Mouse (Mus musculus): ENCODE results near the gene Gm2696.
"Not testable (repeated sequence)": the region's sequence is repeated elsewhere in the genome, so short reads cannot be mapped to it uniquely, and the experiment has no call there.

Gm2696 gene

DNA sequence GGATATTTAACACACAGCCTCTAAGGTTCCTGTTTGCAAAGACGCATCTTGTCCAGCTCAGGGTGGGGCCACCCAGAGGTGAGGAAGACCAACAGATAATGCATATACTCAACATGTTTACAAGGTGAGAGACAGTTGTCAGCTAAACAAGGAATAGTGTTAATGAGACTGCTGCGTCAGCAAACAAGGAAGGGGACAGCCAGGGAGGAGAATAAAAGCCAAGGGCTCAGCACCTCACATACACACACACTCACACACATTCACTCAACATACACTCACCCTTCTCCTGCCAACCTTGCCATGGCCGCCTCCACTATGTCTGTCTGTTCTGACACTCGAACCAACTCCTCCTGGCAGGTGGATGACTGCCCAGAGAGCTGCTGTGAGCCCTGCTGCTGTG, at the start of gene Gm2696:
TSS of gene Gm2696 (plus strand) at position 301 of the 400 bp plus-strand sequence.
- DNase-seq (ENCODE audit: extremely low spot score, low read depth, low spot score) = no peak

DNA sequence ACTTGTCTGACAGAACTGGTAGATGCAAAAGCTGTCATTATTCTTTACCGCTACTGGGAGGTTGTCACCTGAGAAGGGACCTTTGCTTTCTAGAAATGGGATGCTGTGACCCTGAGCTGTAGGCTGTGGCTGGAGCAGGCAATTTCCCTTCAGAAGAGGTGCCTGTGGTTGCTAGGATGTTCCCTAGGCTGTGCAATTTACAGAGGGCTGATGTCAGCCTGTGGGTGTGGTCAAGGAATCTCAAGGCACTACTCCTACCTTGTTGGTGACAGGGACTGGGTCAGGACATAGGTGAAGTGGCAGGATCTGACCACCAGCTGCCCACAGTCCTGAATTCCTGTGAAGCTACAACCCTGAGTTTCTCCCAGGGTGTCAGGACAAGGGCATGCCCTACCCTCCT, 44.8 kb upstream of the Gm2696 start:
- no peak for DNase-seq (ENCODE audit: extremely low spot score, low read depth, low spot score)

DNA sequence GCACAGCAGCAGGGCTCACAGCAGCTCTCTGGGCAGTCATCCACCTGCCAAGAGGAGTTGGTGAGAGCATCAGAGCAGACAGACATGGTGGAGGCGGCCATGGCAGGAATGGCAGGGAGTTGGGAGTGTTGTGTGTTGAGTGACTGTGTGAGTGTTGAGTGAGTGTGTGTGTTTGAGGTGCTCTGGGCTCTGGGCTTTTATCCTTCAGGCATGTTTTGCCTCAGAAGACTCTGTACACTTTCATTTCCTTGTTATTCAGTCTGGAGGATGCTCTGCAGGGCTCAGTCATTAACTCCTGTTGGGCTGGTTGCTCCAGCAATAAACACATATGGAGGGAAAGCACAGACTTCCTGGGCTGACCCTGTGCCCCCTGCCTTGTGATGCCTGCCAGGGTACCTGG, 43.3 kb upstream of the Gm2696 start, which contains the start of gene Gm3238:
TSS of gene Gm3238 (minus strand) at position 101 of the 400 bp plus-strand sequence.
- not testable (repeated sequence) for DNase-seq (ENCODE audit: extremely low spot score, low read depth, low spot score)

DNA sequence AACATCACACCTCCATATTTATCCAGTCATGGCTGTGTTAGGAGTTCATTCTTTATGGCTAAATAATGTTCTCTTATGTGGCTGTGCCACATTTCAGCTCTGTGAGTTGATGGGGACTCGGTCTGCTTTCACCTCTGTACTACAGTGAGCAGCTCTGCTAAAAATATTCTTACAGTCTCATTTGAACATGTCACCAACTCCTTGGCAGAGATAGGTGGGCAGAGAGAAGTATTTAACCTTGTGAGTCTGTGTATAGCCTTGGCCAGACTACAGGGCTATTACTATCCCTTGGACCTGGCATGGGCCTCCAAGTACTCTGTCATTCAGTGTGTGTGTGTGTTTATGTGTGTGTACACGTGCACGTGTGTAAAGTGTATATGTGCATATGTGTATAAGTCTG, 42.3 kb upstream of the Gm2696 start:
- DNase-seq (ENCODE audit: extremely low spot score, low read depth, low spot score) = not testable (repeated sequence)

DNA sequence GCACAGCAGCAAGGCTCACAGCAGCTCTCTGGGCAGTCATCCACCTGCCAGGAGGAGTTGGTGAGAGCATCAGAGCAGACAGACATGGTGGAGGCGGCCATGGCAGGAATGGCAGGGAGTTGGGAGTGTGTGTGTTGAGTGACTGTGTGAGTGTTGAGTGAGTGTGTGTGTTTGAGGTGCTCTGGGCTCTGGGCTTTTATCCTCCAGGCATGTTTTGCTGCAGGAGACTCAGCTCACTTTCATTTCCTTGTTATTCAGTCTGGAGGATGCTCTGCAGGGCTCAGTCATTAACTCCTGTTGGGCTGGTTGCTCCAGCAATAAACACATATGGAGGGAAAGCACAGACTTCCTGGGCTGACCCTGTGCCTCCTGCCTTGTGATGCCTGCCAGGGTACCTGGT, 37.6 kb upstream of the Gm2696 start, which contains the start of gene Gm7138:
TSS of gene Gm7138 (minus strand) at position 101 of the 400 bp plus-strand sequence.
- not testable (repeated sequence) for DNase-seq (ENCODE audit: extremely low spot score, low read depth, low spot score)

DNA sequence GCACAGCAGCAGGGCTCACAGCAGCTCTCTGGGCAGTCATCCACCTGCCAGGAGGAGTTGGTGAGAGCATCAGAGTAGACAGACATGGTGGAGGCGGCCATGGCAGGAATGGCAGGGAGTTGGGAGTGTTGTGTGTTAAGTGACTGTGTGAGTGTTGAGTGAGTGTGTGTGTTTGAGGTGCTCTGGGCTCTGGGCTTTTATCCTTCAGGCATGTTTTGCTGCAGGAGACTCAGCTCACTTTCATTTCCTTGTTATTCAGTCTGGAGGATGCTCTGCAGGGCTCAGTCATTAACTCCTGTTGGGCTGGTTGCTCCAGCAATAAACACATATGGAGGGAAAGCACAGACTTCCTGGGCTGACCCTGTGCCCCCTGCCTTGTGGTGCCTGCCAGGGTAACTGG, 32.0 kb upstream of the Gm2696 start, which contains the start of gene Gm3250:
TSS of gene Gm3250 (minus strand) at position 101 of the 400 bp plus-strand sequence.
- DNase-seq (ENCODE audit: extremely low spot score, low read depth, low spot score) = not testable (repeated sequence)

DNA sequence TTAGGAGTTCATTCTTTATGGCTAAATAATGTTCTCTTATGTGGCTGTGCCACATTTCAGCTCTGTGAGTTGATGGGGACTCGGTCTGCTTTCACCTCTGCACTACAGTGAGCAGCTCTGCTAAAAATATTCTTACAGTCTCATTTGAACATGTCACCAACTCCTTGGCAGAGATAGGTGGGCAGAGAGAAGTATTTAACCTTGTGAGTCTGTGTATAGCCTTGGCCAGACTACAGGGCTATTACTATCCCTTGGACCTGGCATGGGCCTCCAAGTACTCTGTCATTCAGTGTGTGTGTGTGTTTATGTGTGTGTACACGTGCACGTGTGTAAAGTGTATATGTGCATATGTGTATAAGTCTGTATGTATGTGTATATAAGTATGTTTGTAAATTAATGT, 31.1 kb upstream of the Gm2696 start:
- not testable (repeated sequence) for DNase-seq (ENCODE audit: extremely low spot score, low read depth, low spot score)

DNA sequence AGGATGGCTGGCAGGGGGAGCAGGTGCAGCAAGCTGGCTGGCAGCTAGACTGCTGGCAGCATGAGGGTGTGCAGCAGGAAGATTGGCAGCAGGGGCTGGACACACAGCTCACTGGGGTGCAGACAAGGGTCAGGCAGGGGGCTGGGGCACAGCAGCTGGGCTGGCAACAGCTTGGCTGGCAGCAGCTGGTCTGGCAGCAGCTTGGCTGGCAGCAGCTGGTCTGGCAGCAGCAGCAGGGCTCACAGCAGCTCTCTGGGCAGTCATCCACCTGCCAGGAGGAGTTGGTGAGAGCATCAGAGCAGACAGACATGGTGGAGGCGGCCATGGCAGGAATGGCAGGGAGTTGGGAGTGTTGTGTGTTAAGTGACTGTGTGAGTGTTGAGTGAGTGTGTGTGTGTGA, 26.6 kb upstream of the Gm2696 start, which contains the start of gene Gm7137:
TSS of gene Gm7137 (minus strand) at position 325 of the 400 bp plus-strand sequence.
- not testable (repeated sequence) for DNase-seq (ENCODE audit: extremely low spot score, low read depth, low spot score)

DNA sequence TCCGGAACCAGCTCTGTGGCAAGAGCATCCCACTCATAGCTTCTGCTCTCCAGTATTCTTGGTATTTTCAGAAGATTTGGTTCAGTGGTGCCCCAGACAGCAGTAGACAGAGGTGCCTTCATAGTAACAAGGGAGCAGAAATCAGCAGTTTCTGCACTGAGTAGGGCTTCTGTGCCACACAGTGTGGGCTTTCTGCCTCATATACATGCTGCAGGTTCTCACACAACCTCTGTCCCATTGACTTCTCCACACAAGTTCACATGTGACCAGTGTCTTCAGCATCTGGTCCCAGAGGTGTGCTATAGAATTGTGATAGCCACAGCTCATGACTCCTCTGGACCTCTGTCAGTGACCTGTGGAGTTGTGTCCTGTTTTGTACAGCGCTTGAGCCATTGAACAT, 25.9 kb upstream of the Gm2696 start:
- DNase-seq (ENCODE audit: extremely low spot score, low read depth, low spot score) = no peak

DNA sequence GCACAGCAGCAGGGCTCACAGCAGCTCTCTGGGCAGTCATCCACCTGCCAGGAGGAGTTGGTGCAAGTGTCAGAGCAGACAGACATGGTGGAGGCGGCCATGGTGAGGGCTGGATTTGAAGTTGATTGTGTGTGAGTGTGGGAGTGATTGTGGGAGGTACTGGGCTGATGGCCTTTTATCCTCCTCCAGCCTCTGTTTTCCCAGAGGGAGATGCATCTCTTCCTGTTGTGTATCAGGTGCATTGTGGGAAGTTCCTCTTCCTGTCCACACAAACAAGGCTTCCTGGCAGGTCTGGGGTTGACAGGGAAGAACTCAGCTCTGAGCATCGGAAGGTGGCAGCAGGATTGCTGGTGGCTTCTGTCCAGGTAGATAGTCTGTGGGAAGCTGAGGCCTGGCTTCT, 19.5 kb upstream of the Gm2696 start, which contains the start of gene Gm9639:
TSS of gene Gm9639 (minus strand) at position 101 of the 400 bp plus-strand sequence.
- DNase-seq (ENCODE audit: extremely low spot score, low read depth, low spot score) = no peak

DNA sequence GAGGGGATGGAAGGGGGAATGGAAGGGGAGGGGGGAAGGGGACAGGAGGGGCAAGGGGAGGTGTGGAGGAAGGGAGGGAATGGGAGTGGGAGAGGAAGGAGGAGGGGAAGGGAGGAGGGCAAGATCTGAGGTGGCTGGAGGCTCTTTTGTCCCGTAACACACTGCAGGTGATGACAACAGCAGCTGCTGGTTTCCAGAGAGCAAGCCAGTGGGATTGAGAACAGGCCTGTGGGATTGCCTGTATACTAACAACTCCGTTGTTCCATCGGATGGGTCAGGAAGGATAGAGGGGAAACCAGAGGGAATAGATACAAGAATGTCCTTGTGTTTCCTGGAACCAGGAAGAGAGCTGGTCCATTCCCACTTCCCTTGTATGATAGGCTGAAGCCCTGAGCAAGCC, 16.8 kb upstream of the Gm2696 start:
- no peak for DNase-seq (ENCODE audit: extremely low spot score, low read depth, low spot score)

DNA sequence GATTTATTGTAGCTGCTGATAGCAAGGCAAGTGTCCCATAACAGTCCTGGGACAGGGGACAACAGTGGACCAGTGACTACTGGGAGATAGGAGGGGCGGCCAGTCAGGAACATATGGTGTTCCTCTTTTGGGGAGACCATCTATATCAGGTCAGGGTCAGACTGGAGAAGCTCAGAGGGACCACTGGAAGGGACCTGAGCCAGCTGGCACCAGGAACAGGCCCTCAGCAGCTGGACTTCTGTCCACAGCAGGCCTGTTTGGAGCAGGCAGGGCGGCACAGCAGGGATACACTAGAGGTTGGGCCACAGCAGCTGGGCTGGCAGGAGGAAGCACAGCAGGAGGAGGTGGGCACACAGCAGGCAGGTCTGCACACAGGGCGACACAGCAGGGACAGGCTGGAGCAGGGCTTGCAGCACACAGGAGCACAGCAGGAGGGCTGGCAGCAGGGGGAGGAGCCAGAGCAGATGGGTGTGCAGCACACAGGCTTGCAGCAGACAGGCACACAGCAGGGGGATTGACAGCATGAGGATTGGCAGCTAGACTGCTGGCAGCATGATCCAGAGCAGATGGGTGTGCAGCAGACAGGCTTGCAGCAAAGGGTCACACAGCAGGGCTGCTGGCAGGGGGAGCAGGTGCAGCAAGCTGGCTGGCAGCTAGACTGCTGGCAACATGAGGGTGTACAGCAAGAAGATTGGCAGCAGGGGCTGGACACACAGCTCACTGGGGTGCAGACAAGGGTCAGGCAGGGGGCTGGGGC, 16.1 kb upstream of the Gm2696 start:
- not testable (repeated sequence) for DNase-seq (ENCODE audit: extremely low spot score, low read depth, low spot score)

DNA sequence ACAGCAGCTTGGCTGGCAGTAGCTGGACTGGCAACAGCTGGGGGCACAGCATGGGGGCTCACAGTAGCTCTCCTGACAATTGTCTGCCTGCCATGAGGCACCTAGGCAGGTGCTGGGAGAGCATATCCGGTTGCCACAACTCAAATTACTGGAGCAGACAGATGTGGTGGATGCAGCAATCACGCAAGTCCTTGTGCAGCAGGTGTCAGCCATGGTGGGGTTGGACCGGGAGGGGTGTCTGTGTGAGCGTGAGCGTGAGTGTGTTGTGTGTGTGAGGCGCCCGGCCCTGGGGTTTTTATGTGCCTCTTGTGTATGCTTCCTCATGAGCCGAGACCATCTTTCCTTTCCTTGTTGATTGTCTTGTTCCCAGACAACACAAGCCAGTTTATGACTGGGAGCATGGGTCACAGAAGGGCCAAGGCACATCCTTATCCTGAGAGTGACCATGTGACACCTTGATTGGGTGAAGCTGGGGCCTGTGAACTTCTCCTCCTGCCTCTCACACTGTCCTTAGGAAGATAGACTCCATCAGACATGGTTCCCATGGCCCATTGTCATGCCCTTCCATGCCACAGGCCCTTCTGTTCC, 15.5 kb upstream of the Gm2696 start, which contains the start of gene Gm19668:
TSS of gene Gm19668 (minus strand) at position 213 of the 588 bp plus-strand sequence.
- DNase-seq (ENCODE audit: extremely low spot score, low read depth, low spot score) = no peak

DNA sequence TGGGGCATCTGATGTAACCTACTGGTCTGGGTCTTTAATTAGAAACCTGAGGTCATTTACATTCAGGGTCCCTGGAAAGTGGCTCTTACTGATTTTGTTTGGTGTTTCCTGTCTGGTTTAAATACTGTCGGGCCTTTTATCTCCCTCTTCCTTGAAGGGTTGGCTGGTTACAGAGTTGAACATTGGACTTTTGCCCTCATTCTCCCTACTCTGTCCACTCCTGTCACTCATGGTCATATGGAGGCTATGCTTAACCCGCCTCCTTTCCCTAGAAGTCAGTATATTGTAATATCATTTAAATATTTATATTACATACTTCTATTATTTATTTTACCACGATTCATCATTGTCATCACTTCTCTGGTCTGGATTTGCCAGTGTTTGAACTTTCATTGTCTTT, 10.4 kb upstream of the Gm2696 start:
- no peak for DNase-seq (ENCODE audit: extremely low spot score, low read depth, low spot score)

DNA sequence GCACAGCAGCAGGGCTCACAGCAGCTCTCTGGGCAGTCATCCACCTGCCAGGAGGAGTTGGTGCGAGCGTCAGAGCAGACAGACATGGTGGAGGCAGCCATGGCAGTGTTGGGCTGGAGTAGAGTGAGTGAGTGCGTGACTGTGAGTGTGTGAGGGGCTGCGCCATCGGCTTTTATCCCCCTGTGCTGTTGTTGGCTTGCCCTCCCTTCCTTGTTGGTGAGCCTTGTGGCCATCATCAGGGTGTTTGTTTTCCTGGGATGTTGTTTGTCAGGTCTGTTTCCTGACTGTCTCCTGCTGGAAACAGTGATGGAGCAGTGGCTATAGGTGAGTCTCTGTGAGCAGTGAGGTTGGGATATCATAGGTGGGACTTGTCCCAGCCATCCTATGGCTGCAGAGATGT, 2.7 kb upstream of the Gm2696 start, which contains the start of gene Gm9507:
TSS of gene Gm9507 (minus strand) at position 101 of the 400 bp plus-strand sequence.
- no peak for DNase-seq (ENCODE audit: extremely low spot score, low read depth, low spot score)

DNA sequence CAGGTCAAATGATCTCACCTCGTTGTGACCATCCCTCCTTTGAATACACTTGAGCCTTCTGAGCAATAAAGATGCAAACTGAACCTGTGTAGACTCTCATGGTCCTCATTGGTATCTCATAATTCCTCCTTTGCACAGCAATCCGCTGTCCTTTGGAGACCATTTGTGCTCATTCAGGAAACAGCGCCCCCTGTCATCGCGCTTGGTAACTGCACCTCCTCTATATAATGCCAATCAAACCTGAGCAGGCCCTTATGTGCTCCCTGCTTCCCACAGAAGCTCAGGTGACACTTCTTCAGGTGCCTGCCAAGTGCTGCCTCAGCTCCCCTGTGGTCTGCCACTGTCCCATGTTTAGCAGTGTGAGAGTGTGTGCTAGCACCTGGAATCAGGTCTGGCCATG, 1.0 kb downstream of the Gm2696 start:
- no peak for DNase-seq (ENCODE audit: extremely low spot score, low read depth, low spot score)

DNA sequence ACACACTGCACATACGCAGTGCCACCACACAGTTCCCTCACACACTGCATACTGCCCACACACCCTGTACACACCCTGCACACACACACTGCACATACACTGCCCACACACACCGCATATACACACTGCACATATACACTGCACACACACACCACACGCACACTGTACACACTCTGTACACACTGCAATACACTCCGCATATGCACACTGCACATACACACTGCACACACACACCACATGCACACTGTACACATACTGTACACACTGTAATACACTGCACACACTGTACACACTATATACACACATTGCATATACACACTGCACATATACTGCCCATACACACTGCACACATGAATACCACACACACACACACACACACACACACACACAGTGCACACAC, 4.0 kb downstream of the Gm2696 start:
- DNase-seq (ENCODE audit: extremely low spot score, low read depth, low spot score) = no peak

DNA sequence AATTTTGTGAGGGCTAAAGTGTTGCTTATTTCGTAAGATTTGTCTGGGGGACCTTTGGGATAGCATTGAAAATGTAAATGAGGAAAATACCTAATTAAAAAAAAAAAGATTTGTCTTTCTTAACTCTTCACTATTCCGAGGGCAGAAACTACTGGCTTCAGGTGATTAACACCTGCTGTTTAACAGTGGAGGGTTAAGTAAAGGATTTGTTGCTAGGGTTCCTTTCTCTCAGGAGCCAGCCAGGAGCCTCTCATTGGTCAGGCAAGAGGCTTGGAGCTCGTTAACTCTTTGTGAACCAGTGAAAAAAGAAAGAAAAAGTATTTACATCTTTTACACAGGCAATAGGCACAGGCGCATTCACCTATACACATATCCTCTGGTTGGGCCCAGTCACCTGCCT, 4.7 kb downstream of the Gm2696 start:
- no peak for DNase-seq (ENCODE audit: extremely low spot score, low read depth, low spot score)

DNA sequence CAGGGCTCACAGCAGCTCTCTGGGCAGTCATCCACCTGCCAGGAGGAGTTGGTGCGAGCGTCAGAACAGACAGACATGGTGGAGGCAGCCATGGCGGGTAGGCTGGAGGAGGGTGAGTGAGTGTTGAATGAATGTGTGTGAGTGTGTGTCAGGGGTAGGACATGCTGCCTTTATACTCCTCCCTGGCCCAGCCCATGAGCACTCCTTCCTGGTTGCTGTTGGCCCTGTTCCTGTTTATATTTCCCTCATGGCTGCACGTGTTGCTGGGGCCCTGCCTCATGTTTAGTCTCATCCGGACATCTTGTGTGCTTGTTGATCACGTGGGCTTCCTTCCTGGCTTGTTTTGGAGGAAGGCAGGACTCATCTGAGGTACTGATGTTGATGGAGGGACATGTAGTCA, 12.5 kb downstream of the Gm2696 start, which contains the start of gene Krtap10-4:
TSS of gene Krtap10-4 (minus strand) at position 145 of the 400 bp plus-strand sequence.
- no peak for DNase-seq (ENCODE audit: extremely low spot score, low read depth, low spot score)

DNA sequence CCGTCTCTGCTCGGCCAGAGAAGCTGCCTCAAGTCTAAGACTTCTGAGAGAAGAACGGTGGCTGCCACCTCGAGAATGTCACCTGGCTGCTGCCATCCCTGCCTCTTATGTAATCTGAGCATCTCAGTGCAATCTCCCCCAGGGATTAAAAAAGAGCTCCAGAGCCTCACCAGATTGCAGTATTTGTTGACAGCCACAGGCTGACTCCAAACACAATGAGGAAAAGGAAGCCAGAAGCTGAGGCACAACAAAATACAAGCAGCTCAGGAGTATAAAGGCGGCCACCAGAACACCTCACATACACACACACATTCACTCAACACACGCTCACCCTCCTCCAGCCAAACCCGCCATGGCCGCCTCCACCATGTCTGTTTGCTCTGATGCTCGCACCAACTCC, 21.2 kb downstream of the Gm2696 start, which contains the start of gene Krtap10-10:
TSS of gene Krtap10-10 (plus strand) at position 301 of the 400 bp plus-strand sequence.
- DNase-seq (ENCODE audit: extremely low spot score, low read depth, low spot score) = no peak

DNA sequence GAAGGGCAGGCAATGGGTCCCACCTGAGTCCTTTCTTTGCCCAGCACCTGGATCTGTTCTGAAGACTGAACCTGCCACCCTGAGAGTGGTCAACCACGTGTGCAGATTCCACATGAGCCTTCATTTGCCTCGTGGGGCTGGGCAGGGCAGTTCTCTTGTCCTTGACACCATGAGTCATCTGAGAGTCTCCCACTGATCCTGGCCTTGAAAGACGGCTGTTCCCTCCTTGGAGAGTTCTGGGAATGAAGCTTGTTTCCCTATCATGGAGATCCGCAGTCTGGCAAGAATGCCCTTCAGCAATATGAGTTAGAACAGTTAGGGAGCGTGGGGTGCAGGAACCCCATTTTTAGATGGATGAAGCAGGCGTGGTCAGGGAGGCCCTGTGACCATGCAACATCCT, 24.5 kb downstream of the Gm2696 start:
- no peak for DNase-seq (ENCODE audit: extremely low spot score, low read depth, low spot score)

DNA sequence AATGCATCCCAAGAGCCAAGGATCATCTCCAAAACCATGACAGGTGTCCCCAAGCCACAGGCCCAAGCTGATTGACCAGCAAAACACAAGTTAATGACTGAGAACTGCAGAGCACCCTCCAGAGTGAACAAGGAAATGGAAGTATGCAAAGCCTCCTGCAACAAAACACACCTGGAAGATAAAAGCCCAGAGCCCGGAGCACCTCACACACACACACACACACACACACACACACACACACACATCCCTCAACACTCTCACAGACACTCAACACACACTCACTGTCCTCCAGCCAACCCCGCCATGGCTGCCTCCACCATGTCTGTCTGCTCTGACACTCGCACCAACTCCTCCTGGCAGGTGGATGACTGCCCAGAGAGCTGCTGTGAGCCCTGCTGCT, 32.0 kb downstream of the Gm2696 start, which contains the start of gene Gm36176:
TSS of gene Gm36176 (plus strand) at position 301 of the 400 bp plus-strand sequence.
- DNase-seq (ENCODE audit: extremely low spot score, low read depth, low spot score) = no peak
